In the genomic region with DNA sequence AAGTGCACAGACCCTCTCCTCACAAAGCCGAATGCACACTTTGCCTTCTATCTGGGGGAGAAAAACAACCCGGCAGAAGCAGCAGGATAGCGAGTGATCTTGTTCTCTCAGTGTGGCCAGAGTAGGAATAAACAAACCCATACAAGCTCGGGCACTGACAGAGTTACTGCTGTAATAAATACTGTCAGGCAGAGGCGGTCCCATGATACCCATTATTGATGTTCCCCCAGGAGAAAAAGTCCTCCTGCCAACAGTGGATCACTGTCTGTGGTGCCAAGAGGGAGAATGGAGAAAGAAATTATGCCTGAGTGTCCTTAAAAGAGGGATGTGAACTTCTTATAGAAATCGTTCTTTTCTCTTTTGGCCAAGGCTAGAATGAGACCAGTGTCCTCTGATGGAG, we compare ENCODE assay signal across 35 mouse cellular contexts.
"Had no signal": no experiment of that assay in that cellular context is flagged by ENCODE, and none has a peak within 500 bp of the region (broad histone marks: within the 10 kb centered on the region; RNA-seq: fewer than 3 reads in every experiment).

No protein-coding gene starts in this region.

- H3K9ac ChIP-seq: heart, embryonic 12.5 days; heart, embryonic 13.5 days; heart, embryonic 15.5 days; hindbrain, embryonic 12.5 days; hindbrain, embryonic 13.5 days; hindbrain, embryonic 15.5 days; intestine, embryonic 15.5 days; kidney, embryonic 15.5 days had no signal

- H3K27ac ChIP-seq: heart, adult 2 months; heart, embryonic 10.5 days; heart, embryonic 13.5 days; heart, embryonic 15.5 days; hindbrain, embryonic 10.5 days; hindbrain, embryonic 12.5 days; hindbrain, embryonic 13.5 days; hindbrain, embryonic 15.5 days; hindbrain, postnatal 0 days; intestine, embryonic 15.5 days; kidney, embryonic 15.5 days; kidney, postnatal 0 days; layer of hippocampus, adult 2 months had no signal

- H3K4me1 ChIP-seq: heart, embryonic 10.5 days; heart, embryonic 12.5 days; heart, embryonic 13.5 days; heart, embryonic 15.5 days; hindbrain, embryonic 10.5 days; hindbrain, embryonic 12.5 days; kidney, embryonic 15.5 days had no signal

- H3K4me2 ChIP-seq: heart, embryonic 11.5 days; heart, embryonic 12.5 days; heart, embryonic 13.5 days; heart, embryonic 15.5 days; hindbrain, embryonic 12.5 days; hindbrain, embryonic 13.5 days; hindbrain, embryonic 15.5 days; intestine, embryonic 15.5 days; kidney, embryonic 15.5 days had no signal

- H3K27me3 ChIP-seq: heart, embryonic 12.5 days; heart, embryonic 13.5 days; heart, embryonic 15.5 days; hindbrain, embryonic 12.5 days; hindbrain, embryonic 15.5 days; intestine, embryonic 15.5 days; kidney, embryonic 15.5 days had no signal

- ATAC-seq: hindbrain, embryonic 16.5 days; hindbrain, postnatal 0 days; inflammation-experienced regulatory T-cells, adult 6 months; intestine, embryonic 15.5 days; intestine, embryonic 16.5 days; intestine, postnatal 0 days had no signal

- H3K9me3 ChIP-seq: heart, embryonic 10.5 days; heart, embryonic 13.5 days; heart, embryonic 15.5 days; hindbrain, embryonic 10.5 days; hindbrain, embryonic 12.5 days; hindbrain, embryonic 13.5 days; hindbrain, embryonic 15.5 days; intestine, embryonic 15.5 days; kidney, embryonic 15.5 days had no signal

- DNase-seq: heart, adult 2 months; heart, postnatal 10 days; heart, postnatal 14 days; heart, postnatal 36 days; heart, postnatal 4 days; kidney, adult 11 months; kidney, adult 18-20 months; kidney, adult 2 months; kidney, adult 8-10 months; kidney, adult 9 months; kidney, postnatal 10 days; kidney, postnatal 14 days; kidney, postnatal 25 days; kidney, postnatal 36 days; kidney, postnatal 4 days; layer of hippocampus, adult 9-11 months; layer of hippocampus, postnatal 36 days had no signal

- H3K36me3 ChIP-seq: heart, embryonic 10.5 days; heart, embryonic 12.5 days; heart, embryonic 13.5 days; heart, embryonic 15.5 days; hindbrain, embryonic 10.5 days; hindbrain, embryonic 12.5 days; hindbrain, embryonic 13.5 days; hindbrain, embryonic 15.5 days; intestine, embryonic 15.5 days; kidney, embryonic 15.5 days had no signal

- H3K4me3 ChIP-seq: heart, adult 2 months; heart, embryonic 10.5 days; heart, embryonic 12.5 days; heart, embryonic 13.5 days; heart, embryonic 15.5 days; hindbrain, embryonic 10.5 days; hindbrain, embryonic 12.5 days; hindbrain, embryonic 13.5 days; hindbrain, embryonic 15.5 days; intestine, embryonic 15.5 days; kidney, embryonic 15.5 days; layer of hippocampus, adult 2 months had no signal
